Mouse (Mus musculus): ENCODE results near the gene Usp20.

- TF ChIP-seq CTCF (conservative IDR thresholded peaks at IDR 0.05; ENCODE audit: low read length), result no peak
- TF ChIP-seq NANOG (IDR thresholded peaks at IDR 0.05; ENCODE audit: borderline replicate concordance, low read length), result no peak
Observed at GRCm38 (mm10) chr2:31036811-31037210, 54.7 kb downstream of the Usp20 start.
